Mouse (Mus musculus): ENCODE results near the gene Nisch. TPM values are rescaled to one million over a fixed set of nuclear protein-coding genes. Genes with fewer than 3 reads are reported as not detected.
A peak's percentile ranks its signal among the peaks of the same experiment; 100 is the strongest.

Gene Nisch
- polyA plus RNA-seq, 1 experiment from 2014 or later: 368 TPM

GRCm38 (mm10) chr14:31230442-31230841, 13.7 kb upstream of the Nisch start:
- WGBS: 60% methylated on average over 8 of the region's 8 CpGs
- Histone ChIP-seq H3K9me3 (ENCODE audit: control insufficient read depth, low read depth, low read length) (no peaks in the 10 kb centered on the region), H3K4me2 (replicated peaks; ENCODE audit: low read depth, low read length) (no peak overlapping the region)

GRCm38 (mm10) chr14:31228234-31228633, 11.5 kb upstream of the Nisch start:
- Histone ChIP-seq H3K36me3 (ENCODE audit: control insufficient read depth, insufficient read depth, low read length) (no peaks in the 10 kb centered on the region), H3K4me3 (ENCODE audit: low read depth, low read length) (no peak overlapping the region), H3K27ac (ENCODE audit: low read length) (peak overlapping the region; percentile 15; the same call in 1 of the 2 replicates), H3K27me3 (ENCODE audit: control insufficient read depth, insufficient read depth, low read length) (no peaks in the 10 kb centered on the region), H3K4me2 (replicated peaks; ENCODE audit: low read depth, low read length) (no peak overlapping the region), H3K9ac (replicated peaks; ENCODE audit: low read depth, low read length) (no peak overlapping the region), H3K9me3 (ENCODE audit: control insufficient read depth, low read depth, low read length) (no peaks in the 10 kb centered on the region), H3K4me1 (ENCODE audit: control insufficient read depth, insufficient read depth, low read length) (no peaks in the 10 kb centered on the region)
- 63% methylated on average over 6 of the region's 6 CpGs for WGBS
- ATAC-seq (ENCODE audit: insufficient number of reproducible peaks, insufficient read depth, low FRiP score, low read depth): no peak

More at GRCm38 (mm10) chr14:31230442-31230841, 13.7 kb upstream of the Nisch start:
- Histone ChIP-seq H3K36me3 (ENCODE audit: control insufficient read depth, insufficient read depth, low read length) (no peaks in the 10 kb centered on the region), H3K4me3 (ENCODE audit: low read depth, low read length) (no peak overlapping the region), H3K9ac (replicated peaks; ENCODE audit: low read depth, low read length) (no peak overlapping the region), H3K4me1 (ENCODE audit: control insufficient read depth, insufficient read depth, low read length) (no peaks in the 10 kb centered on the region), H3K27ac (ENCODE audit: low read length) (no peak overlapping the region), H3K27me3 (ENCODE audit: control insufficient read depth, insufficient read depth, low read length) (no peaks in the 10 kb centered on the region)
- ATAC-seq (ENCODE audit: insufficient number of reproducible peaks, insufficient read depth, low FRiP score, low read depth): no peak

GRCm38 (mm10) chr14:31226978-31227377, 10.2 kb upstream of the Nisch start:
- no peak overlapping the region for H3K9ac ChIP-seq (replicated peaks; ENCODE audit: low read depth, low read length)
- H3K4me3 ChIP-seq (ENCODE audit: low read depth, low read length): no peak overlapping the region
- 43% methylated on average over 4 of the region's 4 CpGs for whole genome bisulfite sequencing
- no peaks in the 10 kb centered on the region for H3K27me3 ChIP-seq (ENCODE audit: control insufficient read depth, insufficient read depth, low read length)
- H3K4me1 ChIP-seq (ENCODE audit: control insufficient read depth, insufficient read depth, low read length): no peaks in the 10 kb centered on the region
- ATAC-seq (ENCODE audit: insufficient number of reproducible peaks, insufficient read depth, low FRiP score, low read depth): peak; percentile 89; the same call in 1 of the 2 replicates
- H3K27ac ChIP-seq (ENCODE audit: low read length): peak overlapping the region; percentile 55; the same call in 1 of the 2 replicates
- no peak overlapping the region for H3K4me2 ChIP-seq (replicated peaks; ENCODE audit: low read depth, low read length)
- no peaks in the 10 kb centered on the region for H3K9me3 ChIP-seq (ENCODE audit: control insufficient read depth, low read depth, low read length)
- no peaks in the 10 kb centered on the region for H3K36me3 ChIP-seq (ENCODE audit: control insufficient read depth, insufficient read depth, low read length)

GRCm38 (mm10) chr14:31217666-31218065, 920 bp upstream of the Nisch start, which contains the start of gene Sema3g:
Sema3g (plus strand) TSS chr14:31217860.
- Histone ChIP-seq H3K36me3 (ENCODE audit: control insufficient read depth, insufficient read depth, low read length) (no peaks in the 10 kb centered on the region), H3K9me3 (ENCODE audit: control insufficient read depth, low read depth, low read length) (no peaks in the 10 kb centered on the region), H3K9ac (replicated peaks; ENCODE audit: low read depth, low read length) (no peak within 1 kb of the TSS), H3K4me2 (replicated peaks; ENCODE audit: low read depth, low read length) (0 out of 2 replicates have a peak within 1 kb of the TSS, but pooled peaks have one; percentile 4), H3K27ac (ENCODE audit: low read length) (no peak within 1 kb of the TSS), H3K4me1 (ENCODE audit: control insufficient read depth, insufficient read depth, low read length) (0 out of 2 replicates have a peak, but pooled peaks cover 3% of the 10 kb centered on the region), H3K4me3 (ENCODE audit: low read depth, low read length) (no peak within 1 kb of the TSS), H3K27me3 (ENCODE audit: control insufficient read depth, insufficient read depth, low read length) (no peaks in the 10 kb centered on the region)
- WGBS: 8% methylated on average over 10 of the region's 11 CpGs
- peak; percentile 70 for ATAC-seq (ENCODE audit: insufficient number of reproducible peaks, insufficient read depth, low FRiP score, low read depth)

- peak; percentile 47; the same call in 1 of the 2 replicates for ATAC-seq (ENCODE audit: insufficient number of reproducible peaks, insufficient read depth, low FRiP score, low read depth)
- Histone ChIP-seq H3K4me1 (ENCODE audit: control insufficient read depth, insufficient read depth, low read length) (0 out of 2 replicates have a peak, but pooled peaks cover 3% of the 10 kb centered on the region), H3K4me3 (ENCODE audit: low read depth, low read length) (no peak overlapping the region), H3K27me3 (ENCODE audit: control insufficient read depth, insufficient read depth, low read length) (no peaks in the 10 kb centered on the region), H3K9me3 (ENCODE audit: control insufficient read depth, low read depth, low read length) (no peaks in the 10 kb centered on the region), H3K36me3 (ENCODE audit: control insufficient read depth, insufficient read depth, low read length) (no peaks in the 10 kb centered on the region), H3K4me2 (replicated peaks; ENCODE audit: low read depth, low read length) (no peak overlapping the region), H3K27ac (ENCODE audit: low read length) (no peak overlapping the region), H3K9ac (replicated peaks; ENCODE audit: low read depth, low read length) (no peak overlapping the region)
- 31% methylated on average over 15 of the region's 15 CpGs for WGBS
Observed at GRCm38 (mm10) chr14:31215157-31216002, 1.4 kb downstream of the Nisch start.

- 88% methylated on average over 3 of the region's 3 CpGs for WGBS
- H3K27me3 ChIP-seq (ENCODE audit: control insufficient read depth, insufficient read depth, low read length): no peaks in the 10 kb centered on the region
- no peaks in the 10 kb centered on the region for H3K36me3 ChIP-seq (ENCODE audit: control insufficient read depth, insufficient read depth, low read length)
- 0 out of 2 replicates have a peak, but pooled peaks cover 3% of the 10 kb centered on the region for H3K4me1 ChIP-seq (ENCODE audit: control insufficient read depth, insufficient read depth, low read length)
- no peak overlapping the region for H3K9ac ChIP-seq (replicated peaks; ENCODE audit: low read depth, low read length)
- no peak overlapping the region for H3K4me2 ChIP-seq (replicated peaks; ENCODE audit: low read depth, low read length)
- H3K9me3 ChIP-seq (ENCODE audit: control insufficient read depth, low read depth, low read length): no peaks in the 10 kb centered on the region
- no peak overlapping the region for H3K27ac ChIP-seq (ENCODE audit: low read length)
- H3K4me3 ChIP-seq (ENCODE audit: low read depth, low read length): no peak overlapping the region
- ATAC-seq (ENCODE audit: insufficient number of reproducible peaks, insufficient read depth, low FRiP score, low read depth): no peak
Observed at GRCm38 (mm10) chr14:31214684-31215083, 2.1 kb downstream of the Nisch start.

- Histone ChIP-seq H3K9ac (replicated peaks; ENCODE audit: low read depth, low read length) (no peak overlapping the region), H3K36me3 (ENCODE audit: control insufficient read depth, insufficient read depth, low read length) (no peaks in the 10 kb centered on the region), H3K27ac (ENCODE audit: low read length) (no peak overlapping the region), H3K4me2 (replicated peaks; ENCODE audit: low read depth, low read length) (no peak overlapping the region), H3K9me3 (ENCODE audit: control insufficient read depth, low read depth, low read length) (no peaks in the 10 kb centered on the region), H3K4me3 (ENCODE audit: low read depth, low read length) (no peak overlapping the region), H3K27me3 (ENCODE audit: control insufficient read depth, insufficient read depth, low read length) (no peaks in the 10 kb centered on the region), H3K4me1 (ENCODE audit: control insufficient read depth, insufficient read depth, low read length) (0 out of 2 replicates have a peak, but pooled peaks cover 3% of the 10 kb centered on the region)
- no peak for ATAC-seq (ENCODE audit: insufficient number of reproducible peaks, insufficient read depth, low FRiP score, low read depth)
- WGBS: 71% methylated on average over 8 of the region's 8 CpGs
Observed at GRCm38 (mm10) chr14:31213868-31214267, 2.9 kb downstream of the Nisch start.

GRCm38 (mm10) chr14:31212499-31212898, 4.2 kb downstream of the Nisch start:
- H3K4me1 ChIP-seq (ENCODE audit: control insufficient read depth, insufficient read depth, low read length): no peaks in the 10 kb centered on the region
- H3K27me3 ChIP-seq (ENCODE audit: control insufficient read depth, insufficient read depth, low read length): no peaks in the 10 kb centered on the region
- H3K27ac ChIP-seq (ENCODE audit: low read length): no peak overlapping the region
- no peaks in the 10 kb centered on the region for H3K9me3 ChIP-seq (ENCODE audit: control insufficient read depth, low read depth, low read length)
- H3K36me3 ChIP-seq (ENCODE audit: control insufficient read depth, insufficient read depth, low read length): no peaks in the 10 kb centered on the region
- WGBS: 61% methylated on average over 3 of the region's 3 CpGs
- no peak overlapping the region for H3K9ac ChIP-seq (replicated peaks; ENCODE audit: low read depth, low read length)
- H3K4me2 ChIP-seq (replicated peaks; ENCODE audit: low read depth, low read length): no peak overlapping the region
- no peak overlapping the region for H3K4me3 ChIP-seq (ENCODE audit: low read depth, low read length)
- ATAC-seq (ENCODE audit: insufficient number of reproducible peaks, insufficient read depth, low FRiP score, low read depth): no peak

All from stomach, embryonic 14.5 days (tissue).